Mouse (Mus musculus) heart, embryonic 10.5 days (tissue): ENCODE data around the gene Il34. TPM values are rescaled to one million over a fixed set of nuclear protein-coding genes. Genes with fewer than 3 reads are reported as not detected.
A peak's percentile ranks its signal among the peaks of the same experiment; 100 is the strongest.

Experiments
- DNase-seq: peaks from one replicate; pipeline ENCODE4 v3.0.0-alpha.2; 2017; ENCODE audit warnings: low spot score
- H3K27ac ChIP-seq: fragments of 300-500 bp; sonication (generic); 2 replicates; pipeline ENCODE4 v1.5.1; 2016; ENCODE audit warnings: mild to moderate bottlenecking
- H3K27me3 ChIP-seq: fragments of 300-500 bp; sonication (generic); 2 replicates; pipeline ENCODE4 v1.6.1; 2016; ENCODE audit warnings: mild to moderate bottlenecking; ENCODE audit not compliant: poor library complexity, insufficient read depth, severe bottlenecking
- H3K36me3 ChIP-seq: fragments of 300-500 bp; sonication (generic); 2 replicates; pipeline ENCODE4 v1.6.1; 2016; ENCODE audit warnings: mild to moderate bottlenecking, moderate library complexity
- H3K4me1 ChIP-seq: fragments of 300-500 bp; sonication (generic); 2 replicates; pipeline ENCODE4 v1.6.1; 2016; ENCODE audit warnings: mild to moderate bottlenecking
- H3K4me3 ChIP-seq: fragments of 300-500 bp; sonication (generic); 2 replicates; pipeline ENCODE4 v1.5.1; 2016; ENCODE audit warnings: mild to moderate bottlenecking, moderate library complexity
- H3K9me3 ChIP-seq: fragments of 300-500 bp; sonication (generic); 2 replicates; pipeline ENCODE4 v1.6.1; 2016; ENCODE audit warnings: mild to moderate bottlenecking, moderate library complexity
- WGBS: fragments of 180-500 bp; shearing (Covaris S2); methylation state at CpG from one replicate; pipeline ENCODE4 v1.1.7; 2016; 5-methylcytosine and 5-hydroxymethylcytosine counted together
- polyA plus RNA-seq: library from polyadenylated mRNA; unstranded; fragments of >200 nt; fragmentation: Nextera tagmentation; extraction: Ambion mirVana; gene quantifications from 2 replicates; pipeline ENCODE4 v1.2.1, GENCODE M21; 2016

The Il34 gene
- polyA plus RNA-seq, 1 experiment from 2014 or later: not detected

DNA sequence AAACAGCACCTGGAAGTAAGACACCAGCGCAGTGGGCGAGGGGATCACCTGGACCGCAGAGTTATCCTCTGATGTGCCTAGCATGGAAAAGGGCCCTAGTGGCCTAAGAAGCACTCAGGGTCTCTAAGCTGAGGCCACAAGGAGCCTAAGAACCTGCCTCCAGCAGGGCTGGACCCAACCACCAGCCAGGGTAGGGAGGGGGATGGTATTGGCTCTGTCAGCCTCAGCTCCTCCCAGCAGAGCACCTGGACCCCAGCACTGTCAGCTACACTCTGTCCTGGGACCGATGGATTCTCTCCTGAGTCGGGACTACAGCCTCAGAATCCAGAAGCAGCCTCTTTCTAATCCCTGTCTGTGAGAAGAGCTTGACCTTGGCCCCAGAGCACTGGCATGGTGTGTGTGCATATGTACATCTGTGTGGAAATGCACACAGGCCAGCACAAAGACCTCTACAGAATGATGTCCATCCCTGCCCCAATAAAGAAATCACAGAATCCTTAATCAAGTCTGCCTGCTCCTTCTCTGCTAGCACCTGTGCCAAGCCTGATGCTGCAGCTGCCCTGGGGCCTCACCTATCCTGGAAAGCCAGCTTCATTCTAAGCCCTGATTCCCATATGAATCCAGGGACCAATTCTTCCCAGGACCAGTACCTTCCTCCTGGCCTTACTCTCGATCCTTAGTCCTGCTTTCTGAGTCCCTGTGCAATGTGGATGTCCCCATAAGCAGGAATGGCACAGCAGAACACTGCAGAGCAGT is 85.6 kb downstream of the Il34 start:
- H3K27me3 ChIP-seq: 0 out of 2 replicates have a peak, but pooled peaks cover 5% of the 10 kb centered on the region
- peaks cover 91% of the 10 kb centered on the region for H3K4me1 ChIP-seq
- H3K9me3 ChIP-seq: no peaks in the 10 kb centered on the region
- DNase-seq: no peak
- no peak overlapping the region for H3K4me3 ChIP-seq
- H3K27ac ChIP-seq: peak overlapping the region; percentile 94
- 53% methylated on average over 6 of the region's 6 CpGs for WGBS
- H3K36me3 ChIP-seq: peaks cover 16% of the 10 kb centered on the region; the same call in 1 of the 2 replicates

- Histone ChIP-seq H3K27me3 (0 out of 2 replicates have a peak, but pooled peaks cover 5% of the 10 kb centered on the region), H3K27ac (peak overlapping the region; percentile 72), H3K4me1 (peaks cover 91% of the 10 kb centered on the region), H3K4me3 (peak overlapping the region; percentile 12; the same call in 1 of the 2 replicates), H3K36me3 (peaks cover 13% of the 10 kb centered on the region; the same call in 1 of the 2 replicates), H3K9me3 (no peaks in the 10 kb centered on the region)
- 47% methylated on average over 12 of the region's 12 CpGs for WGBS
- no peak for DNase-seq
Measured at GRCm38 (mm10) chr8:110718969-110719670, 86.6 kb downstream of the Il34 start.

DNA sequence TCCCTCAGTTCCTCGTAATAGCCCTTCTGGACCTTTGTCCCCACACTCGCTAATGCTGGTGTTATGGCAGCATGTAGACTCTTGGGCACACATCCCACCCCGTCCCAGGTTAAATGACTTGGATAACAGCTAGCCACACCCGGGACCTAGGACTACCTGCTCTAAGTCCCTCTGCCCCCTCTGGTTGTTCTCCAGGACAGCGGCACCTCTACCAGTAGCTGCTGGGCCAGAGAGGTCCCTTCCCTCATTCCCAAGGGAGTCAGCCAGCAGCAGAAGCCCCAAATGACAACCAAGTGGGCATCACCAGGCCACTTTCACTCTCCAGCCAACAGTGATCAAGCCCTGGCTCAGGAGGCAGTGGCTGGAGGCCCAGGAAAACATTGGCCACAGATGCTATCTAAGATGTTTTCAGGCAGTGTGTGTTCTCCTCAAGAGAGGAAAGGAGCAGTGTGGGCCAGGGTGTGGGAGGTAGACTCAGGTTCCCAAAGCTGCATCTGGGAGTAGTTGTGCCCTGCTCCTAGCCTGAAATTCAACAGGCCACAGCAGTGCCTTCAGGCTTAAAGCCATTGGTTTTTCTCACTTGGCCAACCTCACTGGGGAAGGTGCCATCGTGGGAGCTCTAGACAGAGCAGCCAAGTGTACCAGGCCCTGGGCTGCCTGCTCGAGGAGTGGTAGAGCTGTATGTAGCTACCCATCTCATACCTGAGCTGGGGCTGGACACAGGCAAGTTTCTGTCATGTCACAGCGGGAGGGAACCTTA is 87.3 kb downstream of the Il34 start:
- Histone ChIP-seq H3K27ac (peak overlapping the region; percentile 72; the same call in 1 of the 2 replicates), H3K36me3 (peaks cover 16% of the 10 kb centered on the region), H3K4me3 (no peak overlapping the region), H3K9me3 (no peaks in the 10 kb centered on the region), H3K4me1 (peaks cover 91% of the 10 kb centered on the region), H3K27me3 (0 out of 2 replicates have a peak, but pooled peaks cover 5% of the 10 kb centered on the region)
- DNase-seq: no peak
- WGBS: 82% methylated on average over 8 of the region's 8 CpGs

- 0 out of 2 replicates have a peak, but pooled peaks cover 5% of the 10 kb centered on the region for H3K27me3 ChIP-seq
- 69% methylated on average over 7 of the region's 7 CpGs for WGBS
- H3K9me3 ChIP-seq: no peaks in the 10 kb centered on the region
- H3K4me1 ChIP-seq: peaks cover 91% of the 10 kb centered on the region
- no peak for DNase-seq
- peak overlapping the region; percentile 84 for H3K27ac ChIP-seq
- peaks cover 18% of the 10 kb centered on the region for H3K36me3 ChIP-seq
- no peak overlapping the region for H3K4me3 ChIP-seq
Measured at GRCm38 (mm10) chr8:110717131-110717530, 88.6 kb downstream of the Il34 start.

- Histone ChIP-seq H3K27me3 (0 out of 2 replicates have a peak, but pooled peaks cover 5% of the 10 kb centered on the region), H3K27ac (peak overlapping the region; percentile 84), H3K4me1 (peaks cover 97% of the 10 kb centered on the region), H3K4me3 (no peak overlapping the region), H3K9me3 (no peaks in the 10 kb centered on the region), H3K36me3 (peaks cover 20% of the 10 kb centered on the region)
- 55% methylated on average over 4 of the region's 4 CpGs for WGBS
- DNase-seq: no peak
Measured at GRCm38 (mm10) chr8:110716075-110716474, 89.6 kb downstream of the Il34 start.

DNA sequence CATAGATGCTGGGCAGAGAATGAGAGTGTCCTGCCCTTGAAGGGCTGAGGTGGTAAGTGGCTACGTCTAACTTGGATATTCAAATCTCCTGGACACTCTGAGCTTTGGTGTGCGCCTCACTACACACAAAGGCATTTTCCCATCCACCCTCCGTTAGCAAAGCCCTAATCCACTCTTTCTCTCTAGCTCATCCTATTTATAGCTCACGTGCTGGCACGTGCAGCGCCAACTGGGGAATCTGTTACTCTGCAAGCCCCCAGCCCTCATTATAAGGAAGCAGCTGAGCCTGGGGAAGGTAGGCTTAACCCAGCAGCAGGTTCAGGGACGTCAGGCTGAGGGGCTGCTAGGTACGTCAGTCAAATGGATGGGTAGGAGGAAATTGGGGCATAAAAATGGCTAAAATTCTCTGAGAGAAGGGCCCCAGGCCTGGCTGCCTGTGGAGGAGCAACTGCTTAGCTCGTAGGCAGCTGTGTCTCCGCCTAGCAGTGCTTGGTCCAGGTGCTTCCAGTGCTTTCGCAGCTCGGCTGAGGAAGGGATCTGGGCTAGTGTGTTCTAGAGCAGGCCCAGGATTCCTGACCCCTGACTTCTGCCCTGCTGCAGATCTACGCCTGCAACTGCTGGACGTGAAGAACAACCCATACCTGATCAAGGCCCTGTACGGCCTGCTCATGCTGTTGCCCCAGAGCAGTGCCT is 90.8 kb downstream of the Il34 start:
- 63% methylated on average over 15 of the region's 15 CpGs for WGBS
- peak overlapping the region; percentile 84 for H3K27ac ChIP-seq
- no peak for DNase-seq
- no peak overlapping the region for H3K4me3 ChIP-seq
- H3K9me3 ChIP-seq: no peaks in the 10 kb centered on the region
- peaks cover 22% of the 10 kb centered on the region for H3K36me3 ChIP-seq
- peaks cover 98% of the 10 kb centered on the region for H3K4me1 ChIP-seq
- H3K27me3 ChIP-seq: 0 out of 2 replicates have a peak, but pooled peaks cover 5% of the 10 kb centered on the region

DNA sequence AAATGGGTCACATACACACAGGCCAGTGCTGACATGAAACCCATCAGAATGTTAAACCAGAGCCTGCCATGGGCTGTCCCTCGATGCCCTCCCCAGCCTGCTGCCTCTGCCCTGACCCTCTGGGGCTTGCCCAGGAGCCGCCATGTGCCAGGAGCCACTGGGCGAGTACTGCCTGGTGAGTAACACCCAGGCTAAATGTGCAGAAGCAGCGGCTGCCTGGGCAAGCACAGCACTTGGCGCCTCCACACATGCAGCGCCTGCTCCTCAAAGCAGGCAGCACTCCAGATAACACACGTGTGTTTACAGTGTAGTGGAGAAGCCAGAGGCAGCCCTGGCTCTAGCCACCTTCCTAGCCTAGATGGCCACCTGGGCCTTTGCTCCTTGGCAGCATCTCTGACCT is 92.7 kb downstream of the Il34 start:
- no peaks in the 10 kb centered on the region for H3K27me3 ChIP-seq
- no peak for DNase-seq
- H3K9me3 ChIP-seq: no peaks in the 10 kb centered on the region
- peak overlapping the region; percentile 84 for H3K27ac ChIP-seq
- 57% methylated on average over 7 of the region's 7 CpGs for WGBS
- H3K36me3 ChIP-seq: peaks cover 22% of the 10 kb centered on the region
- H3K4me3 ChIP-seq: no peak overlapping the region
- peaks cover 95% of the 10 kb centered on the region for H3K4me1 ChIP-seq

GRCm38 (mm10) chr8:110711271-110711934 is 94.3 kb downstream of the Il34 start:
- Histone ChIP-seq H3K36me3 (peaks cover 20% of the 10 kb centered on the region), H3K27ac (peak overlapping the region; percentile 83), H3K4me3 (no peak overlapping the region), H3K27me3 (no peaks in the 10 kb centered on the region), H3K9me3 (no peaks in the 10 kb centered on the region), H3K4me1 (peaks cover 82% of the 10 kb centered on the region)
- no peak for DNase-seq
- WGBS: 34% methylated on average over 13 of the region's 13 CpGs

DNA sequence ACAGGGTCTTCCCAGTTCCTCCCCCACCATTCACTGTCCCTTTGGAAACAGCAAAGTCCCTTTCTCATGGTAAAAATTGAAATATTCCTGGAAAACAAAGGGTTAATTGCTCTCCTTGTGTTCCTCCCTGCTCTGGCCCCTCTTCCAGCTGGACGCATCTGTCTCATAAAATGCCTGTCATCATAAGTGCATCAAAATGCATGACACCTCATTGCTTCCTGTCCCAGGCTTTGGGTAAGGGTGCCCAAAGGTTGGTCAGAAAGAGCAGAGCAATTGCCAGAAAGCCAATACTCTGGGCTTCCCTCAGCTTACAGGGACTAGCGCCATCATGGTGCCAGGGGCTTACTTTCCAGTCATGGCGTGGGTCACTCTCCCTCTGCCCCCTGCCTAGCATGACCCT is 95.1 kb downstream of the Il34 start:
- 70% methylated on average over 3 of the region's 3 CpGs for WGBS
- Histone ChIP-seq H3K27ac (peak overlapping the region; percentile 83), H3K4me3 (no peak overlapping the region), H3K27me3 (no peaks in the 10 kb centered on the region), H3K9me3 (no peaks in the 10 kb centered on the region), H3K36me3 (peaks cover 20% of the 10 kb centered on the region), H3K4me1 (peaks cover 82% of the 10 kb centered on the region)
- no peak for DNase-seq

GRCm38 (mm10) chr8:110708429-110708828 is 97.3 kb downstream of the Il34 start:
- whole genome bisulfite sequencing: 85% methylated on average over 11 of the region's 11 CpGs
- H3K4me1 ChIP-seq: peaks cover 82% of the 10 kb centered on the region
- H3K9me3 ChIP-seq: no peaks in the 10 kb centered on the region
- no peak for DNase-seq
- H3K27ac ChIP-seq: no peak overlapping the region
- H3K4me3 ChIP-seq: no peak overlapping the region
- peaks cover 11% of the 10 kb centered on the region for H3K36me3 ChIP-seq
- H3K27me3 ChIP-seq: no peaks in the 10 kb centered on the region

GRCm38 (mm10) chr8:110706288-110706870 is 99.3 kb downstream of the Il34 start:
- Histone ChIP-seq H3K4me1 (peaks cover 82% of the 10 kb centered on the region), H3K27ac (peak overlapping the region; percentile 67), H3K27me3 (no peaks in the 10 kb centered on the region), H3K4me3 (no peak overlapping the region), H3K9me3 (no peaks in the 10 kb centered on the region), H3K36me3 (peaks cover 14% of the 10 kb centered on the region)
- 90% methylated on average over 3 of the region's 3 CpGs for WGBS
- DNase-seq: no peak
